Mouse (Mus musculus): ENCODE data around the gene Maml3. TPM values are rescaled to one million over a fixed set of nuclear protein-coding genes. Genes with fewer than 3 reads are reported as not detected.

The Maml3 gene
- total RNA-seq, 2 experiments from 2014 or later, result 9.9 to 10.1 TPM

- no peak for DNase-seq (ENCODE audit: low spot score in 2 of 2)
- intact Hi-C loops (cut with DNase I), result no loop called here
Observed at GRCm38 (mm10) chr3:51824506-51824905, 280.4 kb downstream of the Maml3 start.

DNA sequence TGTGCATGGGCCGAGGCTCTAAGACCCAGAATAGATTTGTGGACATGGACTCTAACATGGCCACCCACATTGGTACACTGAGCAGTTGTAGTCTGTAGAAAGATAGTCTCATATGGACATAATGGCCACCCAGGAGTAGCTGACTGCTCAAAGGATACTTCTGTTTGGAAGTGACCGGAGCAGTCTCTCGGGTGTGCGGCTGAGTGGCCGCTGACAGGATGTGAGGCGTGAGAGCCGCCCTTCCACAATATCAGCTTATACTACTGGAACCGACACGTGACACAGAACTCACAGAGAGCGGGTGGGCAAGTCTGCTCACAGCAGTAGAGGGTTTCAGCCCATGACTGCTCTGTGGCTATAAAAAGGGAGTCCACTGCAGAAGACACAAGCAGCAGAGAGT is 283.3 kb downstream of the Maml3 start:
- intact Hi-C loops (cut with DNase I), result no loop called here
- no peak for DNase-seq (ENCODE audit: low spot score in 2 of 2)

GRCm38 (mm10) chr3:51819109-51819508 is 285.8 kb downstream of the Maml3 start:
- no peak for DNase-seq (ENCODE audit: low spot score in 2 of 2)

GRCm38 (mm10) chr3:51817919-51818318 is 287.0 kb downstream of the Maml3 start:
- DNase-seq (ENCODE audit: low spot score in 2 of 2), result no peak
- intact Hi-C loops (cut with DNase I), result no loop called here

More at GRCm38 (mm10) chr3:51819109-51819508, 285.8 kb downstream of the Maml3 start:
- intact Hi-C loops (cut with DNase I), result no loop called here

GRCm38 (mm10) chr3:51817329-51817728 is 287.5 kb downstream of the Maml3 start:
- intact Hi-C loops (cut with DNase I), result no loop called here
- DNase-seq (ENCODE audit: low spot score in 2 of 2), result no peak

DNA sequence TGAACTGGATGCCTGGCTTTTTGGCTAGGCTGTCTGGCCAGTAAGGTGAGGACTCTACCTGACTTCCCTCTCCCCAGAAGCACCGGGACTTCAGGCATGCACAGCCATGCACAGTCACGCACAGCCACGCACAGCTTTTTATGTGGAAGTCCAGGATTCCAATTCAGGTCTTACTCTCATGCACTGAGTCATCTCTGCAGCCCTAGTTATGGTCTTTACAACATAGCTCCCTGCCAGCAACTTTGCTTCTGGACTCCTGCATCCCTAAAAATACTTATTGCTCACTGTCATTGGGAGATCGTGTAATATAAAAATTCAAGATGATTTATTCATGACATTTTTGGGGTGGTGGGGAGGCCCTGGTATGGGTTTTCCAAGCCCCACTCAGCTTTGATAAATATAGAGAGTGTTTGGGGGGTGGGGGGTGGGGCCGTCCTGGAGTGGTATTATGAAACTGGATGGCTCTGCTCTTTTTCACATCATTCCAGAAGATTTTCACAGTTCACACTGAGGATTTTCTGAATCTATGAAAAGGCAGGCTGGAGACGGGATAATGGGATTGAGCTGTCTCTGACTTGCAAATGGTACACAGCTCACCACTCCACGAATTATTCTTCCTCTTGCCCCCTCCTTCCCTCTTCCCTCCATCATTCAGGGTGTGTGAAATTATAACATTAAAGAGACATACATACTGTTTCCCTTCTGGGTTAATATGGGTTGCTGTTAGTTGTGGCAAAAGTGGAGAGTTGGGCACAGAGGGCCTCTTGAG is 288.2 kb downstream of the Maml3 start:
- DNase-seq (ENCODE audit: low spot score in 2 of 2), result peak in 1 of 2 experiments; percentile 62
- intact Hi-C loops (cut with DNase I), result no loop called here

DNA sequence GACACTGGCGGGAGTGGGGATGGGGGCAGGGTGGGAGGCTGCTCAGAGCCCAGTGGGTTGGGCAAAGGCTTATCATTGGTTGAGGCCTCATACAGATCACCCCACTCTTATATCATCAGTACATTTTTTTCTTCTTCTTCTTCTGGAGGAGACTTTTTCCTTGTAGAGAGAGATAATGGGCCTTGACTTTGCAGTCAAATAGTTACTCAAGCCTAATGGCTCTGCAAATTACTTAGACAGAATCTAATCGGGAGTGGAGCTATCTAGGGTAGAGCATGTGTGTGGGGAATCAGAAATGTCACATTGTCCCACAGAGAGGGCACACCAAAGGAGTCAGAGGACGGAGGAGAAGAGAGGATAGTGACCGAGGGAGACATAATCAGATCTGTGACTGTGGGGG is 290.8 kb downstream of the Maml3 start:
- DNase-seq (ENCODE audit: low spot score in 2 of 2), result no peak
- intact Hi-C loops (cut with DNase I), result no loop called here

DNA sequence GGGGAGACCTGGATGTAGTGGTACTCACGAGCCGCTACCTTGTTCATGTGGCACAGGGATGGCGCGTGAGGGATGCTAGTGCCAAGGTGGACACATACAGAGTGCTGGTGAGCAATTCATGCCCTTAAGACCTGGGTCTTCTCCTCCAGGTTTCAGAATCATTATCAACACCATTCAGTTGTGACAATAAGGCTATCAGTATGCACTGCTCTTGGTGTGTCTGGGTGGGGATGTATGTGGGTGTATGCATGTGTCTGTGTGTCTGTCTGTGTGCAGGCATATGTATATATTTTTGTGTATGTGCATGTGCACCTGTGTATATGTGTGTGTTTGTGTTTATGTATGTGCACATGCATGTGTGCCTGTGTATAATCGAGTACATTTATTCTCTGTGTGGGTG is 291.7 kb downstream of the Maml3 start:
- intact Hi-C loops (cut with DNase I), result no loop called here
- no peak for DNase-seq (ENCODE audit: low spot score in 2 of 2)

DNA sequence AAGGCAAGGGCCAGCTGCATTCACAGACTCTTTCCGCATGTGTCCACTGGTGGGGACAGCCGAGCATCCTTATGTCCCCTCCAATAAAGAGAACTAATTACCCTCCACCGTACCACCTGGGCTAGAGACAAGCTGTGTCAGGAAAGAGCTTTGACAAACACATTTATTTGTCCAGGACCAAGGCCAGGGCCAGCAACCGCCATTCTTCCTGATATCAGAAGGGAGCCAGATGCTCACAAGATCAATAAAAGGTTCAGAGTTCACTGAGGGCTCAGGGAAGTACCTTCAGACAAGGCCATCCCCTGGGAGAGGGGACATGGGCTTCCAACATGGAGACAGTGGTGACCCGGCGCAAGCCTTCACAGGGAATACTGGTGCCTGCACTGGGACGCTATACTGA is 294.1 kb downstream of the Maml3 start:
- intact Hi-C loops (cut with DNase I), result no loop called here
- no peak for DNase-seq (ENCODE audit: low spot score in 2 of 2)

DNA sequence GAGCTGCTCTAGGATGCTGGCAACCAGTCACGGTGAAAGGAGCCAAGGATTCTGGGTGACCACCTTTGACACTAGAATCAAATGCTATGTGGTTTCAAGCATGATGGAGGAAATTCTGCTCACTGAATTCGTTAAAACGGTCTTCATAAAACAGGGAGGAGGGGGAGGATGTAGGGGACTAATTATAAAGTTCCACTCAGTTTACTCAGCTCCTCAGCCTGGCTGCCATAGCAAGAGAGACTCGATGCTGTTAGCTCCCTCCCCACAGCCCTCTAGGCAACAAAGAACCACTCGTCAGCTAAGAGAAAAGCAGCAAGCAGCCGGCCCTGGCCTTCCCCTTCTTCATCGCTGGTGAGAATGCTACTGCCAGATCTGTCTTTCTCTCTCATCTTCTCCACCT is 295.1 kb downstream of the Maml3 start:
- DNase-seq (ENCODE audit: low spot score in 2 of 2), result no peak
- intact Hi-C loops (cut with DNase I), result no loop called here

GRCm38 (mm10) chr3:51807981-51808870 is 296.6 kb downstream of the Maml3 start:
- intact Hi-C loops (cut with DNase I), result no loop called here
- DNase-seq (ENCODE audit: low spot score in 2 of 2), result peak in 1 of 2 experiments; percentile 54

- intact Hi-C loops (cut with DNase I), result no loop called here
- DNase-seq (ENCODE audit: low spot score in 2 of 2), result no peak
Observed at GRCm38 (mm10) chr3:51805488-51806318, 299.2 kb downstream of the Maml3 start.

- DNase-seq (ENCODE audit: low spot score in 2 of 2), result no peak
- intact Hi-C loops (cut with DNase I), result no loop called here
Observed at GRCm38 (mm10) chr3:51803903-51804302, 301.0 kb downstream of the Maml3 start.

- DNase-seq (ENCODE audit: low spot score in 2 of 2), result peak in 1 of 2 experiments; percentile 31
- intact Hi-C loops (cut with DNase I), result no loop called here
Observed at GRCm38 (mm10) chr3:51799650-51800049, 305.2 kb downstream of the Maml3 start.

DNA sequence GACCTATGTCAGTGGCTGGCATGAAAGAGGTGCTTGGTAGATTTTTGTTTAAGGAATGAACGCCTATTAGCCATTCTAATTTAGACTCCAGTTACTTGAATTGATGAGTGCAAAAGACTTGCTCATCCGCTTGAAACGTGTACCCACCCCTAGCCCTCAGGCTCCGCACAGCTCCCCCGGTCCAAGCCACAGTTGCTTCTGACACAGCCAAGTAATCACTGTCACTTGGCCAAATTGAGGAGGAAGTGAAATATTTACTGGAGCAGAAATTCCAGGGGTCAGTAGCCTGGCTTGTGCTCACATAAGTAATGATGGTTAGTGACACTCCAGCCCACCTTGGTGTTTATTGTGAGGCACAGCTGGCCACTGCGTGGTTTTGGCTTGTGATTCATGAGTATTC is 308.0 kb downstream of the Maml3 start:
- DNase-seq (ENCODE audit: low spot score in 2 of 2), result no peak
- intact Hi-C loops (cut with DNase I), result no loop called here

GRCm38 (mm10) chr3:51796219-51796828 is 308.6 kb downstream of the Maml3 start:
- peak; percentile 22 to 47 for DNase-seq (ENCODE audit: low spot score in 2 of 2)
- intact Hi-C loops (cut with DNase I), result no loop called here

GRCm38 (mm10) chr3:51791542-51791941 is 313.3 kb downstream of the Maml3 start:
- intact Hi-C loops (cut with DNase I), result no loop called here
- no peak for DNase-seq (ENCODE audit: low spot score in 2 of 2)

DNA sequence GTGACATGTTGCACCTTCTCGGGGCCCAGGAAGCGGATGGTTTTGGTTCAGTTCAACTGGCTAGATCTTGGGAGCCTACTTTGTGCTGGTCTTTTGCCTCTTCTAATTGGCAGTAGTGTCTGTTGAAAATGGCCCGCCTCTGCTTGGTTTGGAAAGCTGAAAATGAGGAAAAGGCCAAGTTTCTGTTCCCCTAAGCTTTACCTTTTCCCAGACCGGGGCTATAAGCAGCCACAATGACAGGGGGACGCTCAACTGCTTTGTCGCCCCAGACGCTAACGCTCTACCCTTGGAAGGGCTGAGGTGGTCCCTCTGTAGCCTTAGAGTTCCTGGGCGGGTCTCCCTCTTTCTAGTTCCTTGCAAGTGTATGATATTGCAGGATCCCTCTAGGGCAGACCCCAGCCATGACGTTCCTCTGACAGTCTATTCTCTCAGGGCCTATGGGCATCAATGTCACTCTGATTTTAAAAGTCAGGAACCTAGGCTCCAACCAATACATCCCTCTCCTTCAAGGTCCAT is 315.4 kb downstream of the Maml3 start:
- DNase-seq (ENCODE audit: low spot score in 2 of 2), result no peak
- intact Hi-C loops (cut with DNase I), result loop anchor here (5.0 kb wide), 1 partner anchor 313 kb away; no protein-coding TSS in a partner anchor
